Mouse (Mus musculus): ENCODE measurements around the gene Ftcd. TPM values are rescaled to one million over a fixed set of nuclear protein-coding genes. Genes with fewer than 3 reads are reported as not detected.

The Ftcd gene
- polyA plus RNA-seq, 1 experiment from 2014 or later: 0.97 TPM

Other genes starting within 250 kb of the Ftcd start
- 9.7 and 11.3 TPM in 2 replicates for gene Dip2a, start 230.4 kb upstream of the Ftcd start, polyA plus RNA-seq (2015; fragmentation: Nextera tagmentation; extraction: Ambion mirVana)
- gene AC141477.1, start 135.2 kb upstream of the Ftcd start, polyA plus RNA-seq (2015; fragmentation: Nextera tagmentation; extraction: Ambion mirVana): not detected in 2 replicates
- gene Pcnt, start 132.9 kb upstream of the Ftcd start, polyA plus RNA-seq (2015; fragmentation: Nextera tagmentation; extraction: Ambion mirVana): 13.4 and 16.9 TPM in 2 replicates
- gene 2610028H24Rik, start 126.6 kb upstream of the Ftcd start, polyA plus RNA-seq (2015; fragmentation: Nextera tagmentation; extraction: Ambion mirVana): not detected in 2 replicates
- gene Mcm3ap, start 106.7 kb upstream of the Ftcd start, polyA plus RNA-seq (2015; fragmentation: Nextera tagmentation; extraction: Ambion mirVana): 50.9 and 52.1 TPM in 2 replicates
- gene Ybey, start 106.5 kb upstream of the Ftcd start, polyA plus RNA-seq (2015; fragmentation: Nextera tagmentation; extraction: Ambion mirVana): 7.5 and 7.8 TPM in 2 replicates
- 19.0 and 27.4 TPM in 2 replicates for gene Lss, start 44.1 kb upstream of the Ftcd start, polyA plus RNA-seq (2015; fragmentation: Nextera tagmentation; extraction: Ambion mirVana)
- gene Spatc1l, start 13.4 kb upstream of the Ftcd start, polyA plus RNA-seq (2015; fragmentation: Nextera tagmentation; extraction: Ambion mirVana): not detected in 2 replicates
- gene Col6a2, start 48.0 kb downstream of the Ftcd start, polyA plus RNA-seq (2015; fragmentation: Nextera tagmentation; extraction: Ambion mirVana): 61.9 and 88.8 TPM in 2 replicates
- gene Col6a1, start 150.5 kb downstream of the Ftcd start, polyA plus RNA-seq (2015; fragmentation: Nextera tagmentation; extraction: Ambion mirVana): 75.3 and 112 TPM in 2 replicates